Mouse (Mus musculus) cerebellum, postnatal 10 days (tissue): ENCODE measurements around the gene Otop2.
A peak's percentile ranks its signal among the peaks of the same experiment; 100 is the strongest.

ENCODE experiments used
- DNase-seq, 2 experiments: peaks; one replicate each; pipeline ENCODE4 v3.0.0; 2021; ENCODE audit warnings: mixed read lengths in 2 of 2

The Otop2 gene

GRCm38 (mm10) chr11:115306863-115307262 is at the start of gene Otop2:
Gene Otop2 (plus strand): TSS chr11:115307163.
- DNase-seq = no peak

DNA sequence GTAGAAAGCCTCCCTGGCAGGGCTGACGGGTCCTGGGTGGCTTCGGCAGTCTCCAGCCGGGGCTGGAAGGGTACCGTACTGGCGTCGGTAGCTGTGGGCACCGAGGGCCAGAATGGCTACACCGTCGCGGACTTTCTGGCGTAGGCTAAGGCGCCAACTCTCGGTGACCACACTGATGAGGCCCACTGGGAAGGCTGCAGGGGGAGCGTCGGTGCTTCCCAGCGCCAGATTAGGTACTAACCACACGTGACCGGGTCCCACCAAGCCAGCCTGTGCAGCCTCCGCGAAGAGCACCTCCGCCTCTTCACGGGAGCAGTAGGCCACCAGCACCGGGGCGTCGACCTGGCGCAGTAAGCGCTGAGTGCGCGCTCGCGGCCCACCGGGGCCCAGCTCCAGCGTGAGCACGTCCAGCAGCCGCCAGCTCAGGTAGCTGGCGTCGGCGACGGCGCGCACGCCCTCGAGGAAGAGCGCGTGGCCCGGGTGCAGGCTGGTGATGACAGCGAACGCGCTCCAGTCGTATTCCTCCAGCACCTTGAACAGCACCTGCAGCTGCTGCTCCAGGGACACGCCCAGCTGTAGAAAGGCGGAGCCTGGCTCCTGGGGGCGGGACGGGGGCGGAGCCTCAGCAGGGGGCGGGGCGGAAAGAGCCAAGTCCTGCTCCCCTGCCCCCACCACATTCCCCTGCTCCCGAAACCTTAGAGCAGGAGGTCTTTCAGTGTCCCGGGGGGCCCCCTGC is 49.0 kb upstream of the Otop2 start:
- DNase-seq = no peak

DNA sequence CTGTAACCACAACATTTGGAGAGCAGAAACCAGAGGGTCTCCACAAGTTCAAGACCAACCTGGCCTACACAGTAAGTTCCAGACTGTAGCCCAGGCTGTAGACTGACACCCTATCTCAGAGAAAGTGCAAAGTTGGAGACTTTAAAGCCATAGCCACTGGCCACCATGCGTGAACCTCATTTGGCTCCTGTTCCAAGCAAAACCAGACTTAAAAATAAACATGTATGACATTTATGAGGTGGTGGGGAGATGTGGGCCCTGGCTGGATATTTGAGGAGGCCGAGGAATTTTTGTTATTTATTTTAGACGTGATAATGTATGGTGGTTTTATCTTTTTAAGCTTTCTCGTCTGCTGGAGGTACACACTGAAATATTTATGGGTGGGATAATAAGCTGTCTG is 47.8 kb upstream of the Otop2 start:
- DNase-seq = no peak

- peak; percentile 80 to 81 for DNase-seq
Measured at GRCm38 (mm10) chr11:115262954-115263353, 44.0 kb upstream of the Otop2 start.

GRCm38 (mm10) chr11:115264136-115264861 is 42.7 kb upstream of the Otop2 start:
- peak in 1 of 2 experiments; percentile 54 for DNase-seq

DNA sequence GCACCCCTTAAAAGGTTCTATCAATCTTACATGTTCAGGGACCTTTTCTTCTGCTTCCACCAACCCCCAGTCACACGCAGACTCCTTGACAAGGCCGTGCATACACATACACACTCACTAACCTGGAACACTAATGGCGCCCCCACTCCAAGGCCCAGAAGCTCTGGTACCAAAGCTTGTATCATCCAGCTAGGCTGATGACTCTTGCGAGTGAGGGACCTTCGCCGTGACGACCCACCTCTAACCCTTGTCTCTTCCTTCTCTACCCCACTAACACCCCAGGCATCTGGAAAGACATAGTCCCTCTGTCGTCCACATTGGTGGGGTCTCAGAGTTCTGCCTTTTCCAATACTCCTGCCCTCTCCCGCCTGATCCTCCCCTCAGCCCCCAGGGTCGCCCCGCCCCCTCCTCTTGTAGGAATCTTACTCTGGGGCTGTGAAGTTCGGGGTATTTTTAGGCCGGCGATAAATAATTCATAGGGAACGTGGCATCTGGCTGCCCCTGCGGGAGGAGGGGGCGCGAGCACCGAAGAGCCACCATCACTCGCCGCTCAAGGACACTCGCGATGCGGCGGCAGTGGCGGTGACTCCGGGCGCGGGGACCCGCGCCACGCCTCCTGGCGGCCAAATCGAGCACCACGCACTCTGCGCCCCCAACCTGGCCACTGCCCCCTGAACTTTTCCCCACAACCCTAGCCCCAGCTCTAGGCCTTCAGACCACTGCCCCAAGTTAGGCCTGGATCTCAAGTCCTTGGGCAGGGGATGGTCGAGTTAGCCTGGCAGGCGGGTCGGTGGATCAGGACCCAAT is 41.9 kb upstream of the Otop2 start:
- DNase-seq = peak; percentile 74 to 80

GRCm38 (mm10) chr11:115265771-115266399 is 41.1 kb upstream of the Otop2 start:
- peak; percentile 60 to 67 for DNase-seq

GRCm38 (mm10) chr11:115266400-115266778 is 40.6 kb upstream of the Otop2 start:
- peak; percentile 62 to 67 for DNase-seq

GRCm38 (mm10) chr11:115267061-115267883 is 39.7 kb upstream of the Otop2 start, which contains the start of gene Grin2c:
Gene Grin2c (minus strand): TSS chr11:115267243.
- peak in 1 of 2 experiments; percentile 58 for DNase-seq

GRCm38 (mm10) chr11:115267958-115268357 is 39.0 kb upstream of the Otop2 start:
- DNase-seq = no peak

DNA sequence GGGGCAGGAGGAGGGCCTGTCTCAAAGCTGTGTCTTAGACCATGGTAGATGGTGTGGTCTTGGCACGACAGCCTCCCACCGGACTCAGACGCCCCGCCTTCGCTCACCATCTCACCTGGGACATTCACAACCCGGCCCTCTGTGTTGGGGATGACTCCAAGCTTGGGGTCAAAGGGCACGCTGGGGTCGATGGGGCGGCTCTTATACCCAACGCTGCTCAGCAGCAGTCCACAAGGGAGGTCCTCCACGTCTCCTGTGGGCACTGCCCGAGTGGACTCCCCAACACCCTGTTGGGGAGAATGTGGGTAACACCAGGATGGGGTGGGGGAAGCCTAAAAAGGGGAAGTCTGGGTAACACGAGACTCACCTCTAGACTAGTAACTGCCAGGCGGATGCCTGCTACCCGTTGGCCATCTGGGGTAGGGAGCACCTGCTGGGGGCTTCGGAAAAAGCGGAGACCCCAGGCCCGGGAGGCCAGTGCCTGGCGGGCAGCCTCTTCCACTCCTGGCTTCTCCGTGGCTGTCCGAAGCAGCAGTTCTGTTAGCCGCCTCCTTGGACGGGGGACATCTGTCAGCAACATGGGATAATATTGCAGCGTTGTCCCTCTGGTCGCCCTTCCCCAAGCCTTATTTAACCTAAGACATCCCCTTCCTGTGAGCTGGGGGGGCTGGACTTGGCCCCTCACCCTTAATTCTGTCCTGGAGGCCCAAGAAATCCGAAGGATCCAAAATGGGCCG is 37.5 kb upstream of the Otop2 start:
- peak in 1 of 2 experiments; percentile 38 for DNase-seq

- DNase-seq = peak; percentile 93 to 95
Measured at GRCm38 (mm10) chr11:115270148-115270861, 36.7 kb upstream of the Otop2 start.

DNA sequence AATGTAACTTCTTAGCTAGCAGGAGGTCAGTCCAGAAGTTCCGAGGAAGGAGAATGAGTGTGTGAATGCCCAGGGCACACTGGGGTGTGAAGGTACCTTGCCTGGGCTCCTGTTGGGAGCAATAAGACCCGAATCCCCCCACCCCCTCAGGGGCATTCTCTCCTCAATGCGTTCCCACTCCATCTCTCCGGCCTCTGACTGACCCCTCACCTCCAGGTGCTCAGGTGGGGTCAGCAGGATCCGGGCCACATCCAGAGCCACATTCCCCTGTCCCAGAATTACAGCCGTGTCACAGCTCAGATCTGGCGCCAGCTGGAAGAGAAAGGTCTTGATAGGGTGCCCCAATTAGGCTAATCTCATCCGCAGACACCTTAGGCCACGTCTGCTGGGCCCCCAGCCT is 35.9 kb upstream of the Otop2 start:
- no peak for DNase-seq

- DNase-seq = no peak
Measured at GRCm38 (mm10) chr11:115271481-115271880, 35.5 kb upstream of the Otop2 start.

DNA sequence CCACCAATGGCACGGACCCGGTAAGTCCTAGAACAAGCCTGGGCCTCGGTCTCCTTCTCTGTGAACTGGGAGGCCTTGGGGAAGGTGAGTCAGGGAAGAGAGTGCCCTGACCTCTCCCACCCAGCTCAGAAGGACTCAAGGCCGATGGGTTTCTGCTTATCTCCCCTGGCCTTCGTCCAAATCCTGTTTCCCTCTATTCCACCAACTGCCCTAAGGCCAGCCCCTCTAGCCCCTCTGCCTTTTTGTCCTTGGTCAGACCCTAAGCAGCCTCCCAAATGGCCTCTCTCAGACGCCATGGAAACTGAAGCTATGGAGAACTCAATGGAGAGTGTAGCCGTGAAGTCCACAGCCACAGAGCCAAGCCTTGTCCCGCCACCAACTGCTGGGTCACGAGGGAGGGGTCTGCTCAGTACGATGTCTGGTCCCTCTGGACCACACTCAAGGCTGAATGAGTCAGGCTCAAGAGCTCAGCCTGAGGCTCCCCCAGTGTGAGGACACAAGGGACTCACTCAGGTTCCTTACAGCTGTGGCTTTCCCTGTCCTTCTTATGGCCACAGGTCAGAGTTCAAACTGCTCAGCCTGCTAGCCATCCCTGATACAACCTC is 34.0 kb upstream of the Otop2 start:
- no peak for DNase-seq

DNA sequence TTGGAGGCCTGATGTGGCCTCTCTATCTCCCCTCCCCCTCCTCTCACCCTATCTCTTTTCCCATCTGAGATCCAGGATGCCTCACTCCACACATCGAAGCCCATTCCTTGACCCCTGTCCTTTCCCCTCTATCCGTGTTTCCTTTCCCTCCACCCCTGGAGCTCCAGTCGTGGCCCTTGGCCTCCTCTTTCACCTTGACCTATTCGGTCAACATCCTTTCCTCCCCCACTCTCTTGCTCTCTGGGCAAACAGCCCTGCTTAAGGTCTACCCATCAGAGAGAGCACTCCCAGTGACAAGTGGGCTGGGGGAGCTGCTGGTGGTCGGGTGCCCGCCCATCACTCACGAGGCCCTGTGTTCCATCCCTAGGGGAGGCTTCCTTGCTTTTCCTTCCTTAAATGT is 33.2 kb upstream of the Otop2 start:
- no peak for DNase-seq

GRCm38 (mm10) chr11:115274178-115274577 is 32.8 kb upstream of the Otop2 start:
- no peak for DNase-seq

- no peak for DNase-seq
Measured at GRCm38 (mm10) chr11:115274771-115275170, 32.2 kb upstream of the Otop2 start.

DNA sequence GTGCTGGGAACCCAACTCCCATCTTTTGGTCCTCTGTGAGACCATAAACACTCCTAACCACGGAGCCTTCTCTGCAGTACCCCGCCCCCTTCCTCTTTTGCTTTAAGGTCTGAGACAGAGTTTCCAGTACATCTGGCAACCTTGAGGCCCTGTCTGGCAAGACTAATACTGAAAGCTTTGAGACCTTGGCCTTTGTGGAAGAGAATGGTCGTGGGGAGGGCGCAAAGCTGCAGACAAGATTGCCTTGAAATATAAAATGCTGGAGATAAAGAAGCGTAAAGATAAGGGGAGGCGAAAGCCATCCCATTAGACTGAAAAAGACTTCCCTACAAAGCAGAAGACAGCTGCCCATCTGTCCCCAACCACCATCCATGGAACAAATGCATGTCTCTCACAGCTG is 31.5 kb upstream of the Otop2 start:
- DNase-seq = no peak

GRCm38 (mm10) chr11:115275954-115276353 is 31.0 kb upstream of the Otop2 start:
- DNase-seq = peak in 1 of 2 experiments; percentile 34
